Mouse (Mus musculus) gastrocnemius, adult 18-20 months (tissue): Measurements from ENCODE around the gene Slc7a6. TPM values are rescaled to one million over a fixed set of nuclear protein-coding genes. Genes with fewer than 3 reads are reported as not detected.
"Not testable (repeated sequence)": the region's sequence is repeated elsewhere in the genome, so short reads cannot be mapped to it uniquely, and the experiment has no call there.

ENCODE experiments used
- DNase-seq: peaks from one replicate; pipeline ENCODE4 v3.0.0; 2021; ENCODE audit warnings: low spot score
- total RNA-seq, 2 experiments: library from RNA; stranded (reverse); gene quantifications; 2 replicates each; pipeline ENCODE4 v1.2.3; 2021

The Slc7a6 gene
- total RNA-seq, 2 experiments from 2014 or later, result 10.2 to 13.4 TPM

DNA sequence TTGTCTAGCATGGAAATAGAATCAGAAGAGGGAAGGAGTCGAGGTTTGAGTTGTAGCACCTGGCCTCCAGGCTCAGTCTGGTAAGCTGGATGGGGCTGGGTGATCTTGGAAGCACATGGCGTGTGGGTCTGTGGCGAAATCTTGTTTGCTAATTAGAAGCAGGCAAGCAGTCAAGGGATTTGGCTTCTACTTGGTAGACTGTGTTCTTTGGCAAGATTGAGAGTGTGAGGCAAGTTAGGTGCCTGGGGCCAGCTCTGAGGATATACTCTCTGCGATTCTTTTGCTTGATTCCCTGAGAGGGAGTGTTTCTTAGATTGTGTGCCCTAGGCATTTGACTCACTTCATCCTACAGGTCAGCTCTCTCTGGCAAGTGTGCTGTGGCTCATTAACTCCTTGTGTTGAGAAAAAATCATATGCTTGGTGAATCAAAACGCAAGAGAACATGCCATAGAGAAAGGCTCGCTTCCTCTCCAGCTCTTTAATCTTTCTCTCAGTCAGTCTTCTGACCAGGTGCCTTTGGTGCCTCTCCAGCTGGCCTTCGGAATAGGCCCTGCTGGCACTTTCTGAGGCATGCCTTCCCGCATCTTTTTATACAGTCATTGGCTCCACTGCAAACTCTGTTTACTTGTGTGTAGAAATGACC is 17.1 kb downstream of the Slc7a6 start:
- peak; percentile 86 for DNase-seq

DNA sequence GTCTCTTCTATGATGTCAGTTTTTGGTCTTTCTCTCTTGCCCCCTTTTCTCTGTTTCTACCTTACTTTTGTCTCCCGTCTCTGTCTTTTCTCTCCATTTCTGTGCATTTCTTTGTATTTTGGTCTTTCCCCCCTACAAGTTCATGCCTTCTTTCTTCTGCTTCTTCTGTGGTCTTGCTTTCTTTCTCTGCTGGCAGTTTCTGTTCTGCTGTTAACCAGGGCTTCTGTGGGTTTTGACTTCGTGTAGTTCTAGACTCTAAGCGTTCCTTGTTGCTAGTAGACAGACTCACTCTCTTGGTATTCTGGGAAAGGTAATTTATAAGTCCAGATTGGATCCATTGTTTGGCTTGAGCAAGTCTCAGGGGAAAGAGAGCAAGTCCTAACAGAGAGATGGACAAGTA is 17.7 kb downstream of the Slc7a6 start:
- DNase-seq, result no peak

DNA sequence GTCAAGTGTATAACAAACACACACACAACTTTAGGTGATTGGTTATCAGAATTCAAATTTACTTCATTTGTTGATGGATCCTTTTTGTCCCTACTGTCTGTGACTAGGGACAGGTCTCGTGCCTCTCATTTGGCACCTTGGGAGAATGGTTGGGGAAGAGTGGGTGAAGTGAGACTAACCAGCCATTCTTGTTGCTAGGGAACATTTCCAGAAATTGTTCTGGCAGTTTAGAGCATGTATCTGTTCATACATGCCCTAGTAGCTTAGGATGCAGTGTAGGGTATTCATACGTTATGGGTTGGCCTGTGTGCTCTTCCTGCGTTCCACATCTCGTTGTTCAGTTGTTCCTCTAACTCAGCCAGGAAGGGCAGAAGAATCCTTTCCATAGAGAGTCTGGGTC is 20.5 kb downstream of the Slc7a6 start:
- DNase-seq, result no peak

DNA sequence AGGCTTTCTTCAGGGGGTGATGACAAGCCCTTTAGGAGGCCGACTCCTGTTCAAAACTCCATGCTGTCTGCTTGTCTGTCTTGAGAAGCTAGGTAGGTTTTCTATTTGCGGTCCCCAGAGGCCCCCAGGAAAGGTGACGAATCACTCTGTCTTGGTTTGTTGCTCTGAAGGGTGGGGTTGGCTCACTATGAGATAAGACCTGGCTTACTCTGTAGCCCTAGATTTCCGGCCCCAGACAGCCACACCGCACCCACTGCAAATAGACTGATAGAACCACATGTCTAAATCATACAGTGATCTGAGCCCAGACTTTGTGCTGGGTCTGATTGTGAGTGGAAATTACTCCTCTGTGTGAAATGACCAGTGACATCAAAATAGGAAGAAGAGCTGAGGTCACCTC is 23.0 kb downstream of the Slc7a6 start:
- no peak for DNase-seq

DNA sequence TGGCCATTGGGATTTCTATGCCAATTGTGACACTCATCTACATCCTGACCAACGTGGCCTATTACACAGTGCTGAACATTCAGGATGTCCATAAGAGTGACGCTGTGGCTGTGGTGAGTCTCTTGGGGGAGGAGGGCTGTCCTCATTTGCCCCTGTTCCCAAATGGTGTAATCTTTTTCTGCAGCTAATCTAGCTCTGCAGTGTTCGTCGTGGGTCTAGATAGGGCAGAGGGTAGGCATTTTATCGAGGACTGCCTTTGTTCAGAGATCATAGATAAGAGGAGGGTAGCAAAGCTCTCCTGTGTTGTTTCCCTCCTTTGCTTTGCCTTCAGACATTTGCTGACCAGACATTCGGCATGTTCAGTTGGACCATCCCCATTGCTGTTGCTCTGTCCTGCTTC is 24.5 kb downstream of the Slc7a6 start:
- no peak for DNase-seq

DNA sequence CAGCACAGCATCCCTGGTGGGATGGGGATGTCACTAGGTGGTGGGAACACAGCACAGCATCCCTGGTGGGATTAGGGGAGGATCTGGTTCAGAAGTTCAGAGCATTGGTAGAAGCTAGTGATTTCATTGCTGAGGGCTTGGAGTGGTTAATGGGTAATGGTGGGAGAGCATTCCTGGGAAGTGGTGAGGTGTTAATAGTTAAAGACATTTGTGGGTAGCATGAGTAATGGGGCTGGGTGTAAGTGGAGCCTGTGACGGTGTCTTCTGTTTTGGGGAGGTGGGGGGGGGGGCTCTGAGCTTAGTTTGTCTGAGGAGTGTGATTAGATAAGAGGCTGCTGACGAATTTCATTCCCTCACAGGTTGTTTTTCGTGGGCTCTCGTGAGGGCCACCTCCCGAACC is 25.4 kb downstream of the Slc7a6 start:
- no peak for DNase-seq

DNA sequence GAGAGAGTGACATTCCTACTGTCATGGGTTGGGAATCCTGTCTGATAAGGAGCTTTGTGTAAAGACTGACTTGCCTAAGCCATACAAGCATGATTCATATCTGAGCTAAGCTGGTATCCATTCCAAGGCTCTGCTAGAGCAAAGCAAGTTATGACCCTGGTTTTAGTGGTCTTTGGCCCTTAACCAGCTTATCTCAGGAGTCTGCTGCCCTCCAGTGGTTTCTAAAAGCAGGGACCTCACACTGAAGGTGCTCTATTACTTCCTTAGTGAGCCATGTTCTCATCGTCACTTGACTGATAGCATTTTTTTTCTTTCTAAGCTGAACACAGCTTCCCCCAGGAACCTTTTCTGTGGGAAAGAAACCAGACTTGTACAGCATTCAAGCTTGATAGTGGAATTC is 30.1 kb downstream of the Slc7a6 start:
- peak; percentile 52 for DNase-seq

DNA sequence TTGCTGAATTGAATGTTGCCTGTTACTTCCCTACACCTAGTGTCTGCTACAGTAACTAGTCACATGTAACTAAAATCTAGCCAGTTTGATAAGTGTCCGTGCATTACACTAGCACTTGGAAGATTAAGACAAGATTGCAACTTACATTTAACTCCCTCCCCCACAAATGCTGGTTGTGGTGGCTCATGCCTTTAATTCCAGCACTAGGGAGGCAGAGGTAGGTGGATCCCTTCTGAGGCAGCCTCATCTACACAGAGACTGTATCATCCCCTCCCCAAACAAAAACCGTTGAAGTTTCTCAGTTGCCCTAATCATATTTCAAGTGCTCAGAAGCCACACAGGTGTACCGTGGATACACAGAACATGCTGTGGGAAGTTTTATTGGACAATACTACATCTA is 30.9 kb downstream of the Slc7a6 start:
- DNase-seq, result not testable (repeated sequence)

DNA sequence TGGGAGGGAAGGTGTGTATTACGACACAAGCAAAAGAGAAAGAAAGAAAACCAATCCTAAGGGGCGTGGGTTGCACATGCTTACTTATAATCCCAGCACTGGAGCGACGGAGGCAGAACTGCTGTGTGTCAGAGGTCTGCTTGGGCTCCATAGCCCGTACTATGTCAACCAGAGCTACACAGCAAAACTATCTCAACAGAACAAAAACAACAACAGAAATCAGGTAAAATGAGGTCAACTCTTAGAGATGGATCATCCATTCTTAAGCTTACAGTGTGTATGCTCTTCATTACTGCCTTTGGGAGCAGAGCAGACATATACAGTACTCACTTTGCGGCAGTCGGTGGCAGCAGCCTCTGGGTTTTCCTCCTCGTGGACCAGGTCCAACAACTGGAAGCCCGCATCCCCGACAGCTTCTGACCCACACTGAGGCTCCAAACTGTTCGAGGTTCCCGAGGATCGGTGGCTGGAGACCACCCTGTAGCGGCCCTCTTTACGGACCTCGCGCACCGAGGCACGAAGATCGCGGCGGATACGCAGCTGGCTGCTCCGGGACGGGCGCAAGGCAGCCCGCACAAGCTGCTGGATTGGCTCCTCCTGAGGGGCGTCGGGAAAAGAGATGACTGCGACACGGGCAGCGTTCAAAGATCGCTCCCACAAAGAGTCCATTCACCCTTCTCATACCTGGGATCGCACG is 41.5 kb downstream of the Slc7a6 start:
- DNase-seq, result no peak

DNA sequence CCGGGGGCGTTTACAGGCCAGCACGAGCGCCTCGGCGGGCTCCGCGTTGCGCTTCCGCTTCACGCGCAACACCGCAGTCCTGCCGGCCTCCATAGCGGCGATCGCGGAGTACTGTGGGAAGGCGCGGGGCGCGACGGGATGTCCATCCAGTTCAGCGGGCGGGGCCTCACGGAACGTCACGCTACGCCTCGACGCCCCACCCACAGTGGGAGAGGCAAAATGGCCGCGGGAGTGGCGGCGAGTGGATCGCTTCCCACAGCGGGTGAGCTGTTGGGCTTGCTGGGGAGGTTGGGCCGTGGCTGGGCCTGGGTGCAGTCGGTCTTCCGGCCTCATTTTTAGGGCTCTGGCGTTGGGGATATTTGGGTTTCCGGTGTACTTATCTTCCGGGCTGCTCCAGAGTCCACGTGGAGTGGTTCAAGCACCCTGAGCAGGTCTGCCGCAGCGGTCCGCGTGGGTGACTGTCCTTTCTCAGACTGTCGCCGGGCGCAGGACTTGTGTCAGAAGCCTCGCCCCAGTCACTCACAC is 42.2 kb downstream of the Slc7a6 start, which contains the start of the genes Slc7a6os and Prmt7:
TSS of gene Slc7a6os (minus strand) at position 115 of the 525 bp plus-strand sequence.
TSS of gene Prmt7 (plus strand) at position 116 of the 525 bp plus-strand sequence.
- DNase-seq, result peak; percentile 96

DNA sequence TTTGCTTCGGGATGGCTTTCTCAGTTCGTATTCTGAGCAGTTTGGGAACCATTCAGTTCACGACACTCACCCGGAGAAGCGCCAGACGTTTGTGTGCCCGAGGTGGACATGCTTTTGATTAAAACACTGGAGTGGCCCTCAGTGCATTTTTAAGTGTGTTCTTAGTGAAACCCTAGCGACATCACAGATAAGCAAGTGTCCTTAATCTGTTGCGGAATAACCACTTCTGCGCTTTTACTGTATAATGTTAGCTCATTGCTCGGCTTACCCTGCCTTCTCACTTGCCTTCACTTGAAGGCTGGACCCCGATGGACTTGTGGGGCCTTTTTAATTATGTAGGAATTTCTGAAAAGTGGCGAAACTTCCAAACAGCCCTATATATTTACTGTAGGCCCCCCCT is 42.8 kb downstream of the Slc7a6 start:
- DNase-seq, result no peak

DNA sequence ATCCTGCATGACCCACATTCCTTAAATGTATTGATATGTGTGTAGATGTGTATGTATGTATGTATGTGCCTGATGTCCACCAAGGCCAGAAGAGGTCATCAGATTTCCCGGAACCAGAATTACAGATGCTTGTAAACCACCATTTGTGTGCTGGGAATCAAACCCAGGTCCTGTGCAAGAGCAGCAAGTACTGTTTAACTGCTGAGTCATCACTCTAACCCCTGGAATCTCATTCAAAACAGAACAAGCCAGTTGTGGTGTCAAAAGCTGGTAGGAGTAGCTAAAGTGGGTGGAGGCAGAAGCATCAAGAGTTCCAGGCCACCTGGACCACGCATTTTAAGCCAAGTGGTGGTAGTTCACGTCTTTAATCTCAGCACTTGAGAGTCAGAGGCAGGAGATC is 45.3 kb downstream of the Slc7a6 start:
- no peak for DNase-seq

DNA sequence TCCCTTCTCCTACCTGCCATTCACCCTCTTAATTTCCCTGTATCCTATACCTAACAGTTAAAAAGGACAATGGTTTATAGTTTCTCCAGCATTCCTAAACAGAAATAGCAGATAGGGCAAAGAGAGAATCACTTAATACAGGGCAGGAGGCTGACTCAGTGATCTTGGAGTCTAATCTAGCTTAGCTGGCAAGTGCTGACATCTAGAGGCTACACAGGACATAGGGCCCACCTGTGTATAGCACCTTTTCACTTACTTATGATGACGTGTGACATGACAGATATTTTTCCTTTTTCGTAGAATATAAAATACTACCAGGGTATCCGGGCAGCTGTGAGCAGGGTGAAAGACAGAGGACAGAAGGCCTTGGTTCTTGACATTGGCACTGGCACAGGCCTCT is 51.0 kb downstream of the Slc7a6 start:
- no peak for DNase-seq

DNA sequence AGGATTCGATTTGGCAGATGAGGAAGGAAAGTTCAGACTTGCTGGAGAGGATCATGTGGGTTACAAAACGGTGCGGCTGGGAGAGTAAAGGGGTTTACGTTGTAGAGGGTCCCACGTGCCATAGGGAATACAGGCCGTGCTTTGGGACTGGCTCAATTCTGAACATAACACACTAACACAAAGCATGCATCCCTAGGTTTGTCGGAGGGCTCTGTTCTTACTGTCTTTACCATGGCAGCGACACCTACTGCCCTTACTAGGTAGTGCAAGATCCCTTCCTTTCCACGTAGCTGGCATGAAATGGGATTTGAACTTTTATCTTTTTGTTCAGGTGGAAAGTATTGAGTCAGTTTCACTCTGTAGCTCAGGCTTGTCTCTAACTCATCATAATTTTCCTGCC is 57.9 kb downstream of the Slc7a6 start:
- peak; percentile 54 for DNase-seq

DNA sequence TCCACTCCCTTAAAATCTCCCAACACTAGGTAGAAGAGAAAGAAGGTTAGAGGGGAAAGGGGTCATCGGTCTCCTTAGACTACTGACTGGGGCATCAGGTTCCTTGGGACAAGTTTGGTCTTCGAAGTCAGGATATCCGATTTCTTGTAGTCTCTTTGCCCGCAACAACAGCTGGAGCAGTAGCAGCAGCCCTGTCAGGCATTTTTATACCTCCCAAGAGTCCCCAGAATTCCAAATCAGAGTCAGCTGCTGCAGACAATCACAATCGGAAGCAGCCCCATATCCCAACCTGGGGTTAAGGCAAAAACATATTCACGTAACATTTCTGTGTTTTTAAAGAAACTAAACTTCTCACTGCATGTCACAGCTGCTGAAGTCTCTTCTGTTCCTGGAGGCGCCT is 62.9 kb downstream of the Slc7a6 start:
- DNase-seq, result no peak

DNA sequence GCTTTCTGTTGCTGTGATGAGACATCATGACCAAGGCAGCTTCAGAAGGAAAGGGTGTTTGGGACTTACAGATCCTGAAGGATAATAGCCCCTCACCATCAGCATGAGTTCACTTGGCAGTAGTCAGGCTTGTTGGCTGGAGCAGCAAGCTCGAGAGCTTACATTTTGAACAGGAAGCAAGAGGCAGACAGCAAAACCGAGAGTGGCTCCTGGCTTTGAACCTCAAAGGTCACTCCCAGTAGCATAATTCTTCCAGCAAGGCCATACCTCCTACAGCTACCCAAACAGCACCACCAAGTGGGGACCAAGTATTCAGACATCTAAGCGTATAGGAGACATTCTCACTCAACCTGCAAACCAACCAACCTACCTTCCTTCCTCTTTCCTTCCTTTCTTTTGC is 64.1 kb downstream of the Slc7a6 start:
- no peak for DNase-seq

DNA sequence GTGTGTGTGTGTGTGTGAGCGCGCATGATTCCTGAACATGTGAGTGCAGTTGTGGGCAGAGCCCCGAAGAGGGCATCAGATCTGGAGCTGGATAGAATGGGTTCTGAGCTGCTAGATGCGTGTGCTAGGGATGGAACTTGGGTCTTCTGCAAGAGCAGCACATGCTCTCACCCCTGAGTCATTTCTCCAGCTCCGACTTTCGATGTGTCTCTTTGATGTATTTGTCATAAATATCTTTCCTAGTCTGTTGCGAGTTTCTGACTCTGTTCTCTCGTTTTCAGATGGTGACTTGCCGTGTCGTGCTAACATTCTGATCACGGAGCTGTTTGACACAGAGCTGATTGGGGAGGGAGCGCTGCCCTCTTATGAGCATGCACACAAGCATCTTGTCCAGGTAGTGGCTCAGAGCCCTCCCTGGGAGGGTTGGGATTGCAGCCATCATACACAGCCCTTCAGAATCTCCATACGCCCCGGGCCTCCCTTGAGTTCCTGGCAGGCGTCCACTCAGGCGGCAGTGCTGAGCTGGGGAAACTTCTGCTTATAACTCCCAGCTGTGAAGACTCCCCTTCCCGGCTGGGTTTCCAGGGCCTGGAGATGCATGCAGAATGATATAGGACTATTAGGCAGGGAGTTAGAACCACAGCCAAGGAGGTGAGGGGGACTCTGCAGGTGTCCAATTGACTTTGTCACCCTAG is 66.1 kb downstream of the Slc7a6 start:
- no peak for DNase-seq

DNA sequence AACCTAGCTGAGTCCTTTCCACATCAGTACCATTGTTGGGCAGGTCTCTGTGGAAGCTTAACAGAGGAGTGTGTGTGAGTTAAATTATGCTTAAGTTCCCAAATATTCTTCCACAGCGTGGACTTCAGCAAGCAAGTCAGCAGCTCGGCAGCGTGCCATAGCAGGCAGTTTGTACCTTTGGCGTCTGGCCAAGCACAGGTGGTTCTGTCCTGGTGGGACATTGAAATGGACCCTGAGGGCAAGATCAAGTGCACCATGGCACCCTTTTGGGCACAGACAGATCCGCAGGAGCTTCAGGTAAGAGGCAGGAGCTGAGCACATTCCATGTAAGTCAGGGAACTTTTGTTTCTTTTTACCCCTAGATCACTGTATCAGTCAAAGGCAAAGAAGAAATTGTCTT is 68.4 kb downstream of the Slc7a6 start:
- no peak for DNase-seq
